Mouse (Mus musculus) limb, embryonic 10.5 days (tissue): ENCODE results near the gene Znrf2. TPM values are rescaled to one million over a fixed set of nuclear protein-coding genes. Genes with fewer than 3 reads are reported as not detected.

ENCODE experiments used
- DNase-seq: peaks from one replicate; pipeline ENCODE4 v3.0.0-alpha.2; 2017; ENCODE audit warnings: low spot score
- H3K27ac ChIP-seq: fragments of 300-500 bp; sonication (generic); 2 replicates; pipeline ENCODE4 v1.5.1; 2016; ENCODE audit warnings: mild to moderate bottlenecking
- H3K27me3 ChIP-seq: fragments of 300-500 bp; sonication (generic); 2 replicates; pipeline ENCODE4 v1.6.1; 2016; ENCODE audit warnings: low read depth, mild to moderate bottlenecking; ENCODE audit not compliant: poor library complexity, severe bottlenecking
- H3K36me3 ChIP-seq: fragments of 300-500 bp; sonication (generic); 2 replicates; pipeline ENCODE4 v1.6.1; 2016; ENCODE audit warnings: mild to moderate bottlenecking, moderate library complexity
- H3K4me1 ChIP-seq: fragments of 300-500 bp; sonication (generic); 2 replicates; pipeline ENCODE4 v1.6.1; 2016
- H3K4me3 ChIP-seq: fragments of 300-500 bp; sonication (generic); 2 replicates; pipeline ENCODE4 v1.5.1; 2016; ENCODE audit warnings: mild to moderate bottlenecking, moderate library complexity
- H3K9me3 ChIP-seq: fragments of 300-500 bp; sonication (generic); replicated peaks from 2 replicates; pipeline ENCODE4 v1.6.1; 2016; ENCODE audit warnings: mild to moderate bottlenecking
- WGBS: fragments of 180-500 bp; shearing (Covaris S2); methylation state at CpG from one replicate; pipeline ENCODE4 v1.1.7; 2016; 5-methylcytosine and 5-hydroxymethylcytosine counted together
- polyA plus RNA-seq: library from polyadenylated mRNA; unstranded; fragments of >200 nt; fragmentation: Nextera tagmentation; extraction: Ambion mirVana; gene quantifications from 2 replicates; pipeline ENCODE4 v1.2.1, GENCODE M21; 2016

Gene Znrf2
- polyA plus RNA-seq, 1 experiment from 2014 or later = 2.0 TPM

DNA sequence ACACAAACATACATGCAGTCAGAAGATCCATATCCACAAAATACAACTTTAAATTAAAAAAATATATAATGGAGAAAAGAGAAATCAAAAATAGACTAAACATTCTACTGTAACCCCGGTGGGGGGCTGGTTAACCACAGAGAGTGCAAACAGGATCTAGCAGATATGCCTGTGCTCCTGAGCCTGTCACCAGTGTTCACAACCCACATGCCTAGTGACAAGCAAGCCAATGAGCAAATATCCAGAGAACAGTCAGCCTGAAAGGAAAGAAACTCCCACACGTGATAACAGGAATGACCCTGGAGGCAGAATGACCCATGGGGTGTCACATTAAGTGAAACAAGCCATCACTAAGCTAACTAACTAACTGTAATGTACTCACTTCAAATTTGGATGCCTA lies 119.8 kb downstream of the Znrf2 start:
- peaks cover 12% of the 10 kb centered on the region for H3K4me1 ChIP-seq
- no peaks in the 10 kb centered on the region for H3K36me3 ChIP-seq
- no peaks in the 10 kb centered on the region for H3K27me3 ChIP-seq
- H3K4me3 ChIP-seq = no peak overlapping the region
- no peaks in the 10 kb centered on the region for H3K9me3 ChIP-seq
- DNase-seq = no peak
- no peak overlapping the region for H3K27ac ChIP-seq
- 76% methylated on average over 2 of the region's 2 CpGs for WGBS

DNA sequence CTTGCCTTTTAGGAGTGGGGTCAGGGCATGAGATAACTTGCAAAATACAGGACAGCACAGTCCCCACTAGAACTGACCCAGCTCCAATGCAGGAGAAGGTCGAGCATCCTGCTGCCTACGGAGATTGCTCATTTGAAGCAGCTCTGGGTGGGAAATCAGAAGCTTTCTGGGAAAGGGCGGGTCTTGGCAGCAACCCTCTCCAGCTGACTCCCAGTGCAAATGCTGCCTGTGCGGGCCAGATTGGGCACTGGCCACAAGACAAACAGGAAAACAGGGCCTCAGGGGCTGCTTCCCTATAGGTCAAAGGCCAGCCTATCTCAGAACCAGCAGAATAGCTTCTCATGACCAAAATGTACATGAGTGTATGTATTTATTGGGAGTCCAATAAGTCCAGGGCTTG lies 122.9 kb downstream of the Znrf2 start:
- Histone ChIP-seq H3K4me1 (peaks cover 28% of the 10 kb centered on the region), H3K36me3 (no peaks in the 10 kb centered on the region), H3K4me3 (no peak overlapping the region), H3K9me3 (no peaks in the 10 kb centered on the region), H3K27me3 (peaks cover 30% of the 10 kb centered on the region), H3K27ac (no peak overlapping the region)
- 72% methylated on average over 4 of the region's 4 CpGs for WGBS
- no peak for DNase-seq

GRCm38 (mm10) chr6:54940126-54940525 lies 123.4 kb downstream of the Znrf2 start:
- Histone ChIP-seq H3K27ac (no peak overlapping the region), H3K27me3 (peaks cover 35% of the 10 kb centered on the region), H3K4me3 (no peak overlapping the region), H3K36me3 (no peaks in the 10 kb centered on the region), H3K4me1 (peaks cover 29% of the 10 kb centered on the region), H3K9me3 (no peaks in the 10 kb centered on the region)
- no peak for DNase-seq
- 80% methylated on average over 7 of the region's 7 CpGs for WGBS

GRCm38 (mm10) chr6:54941149-54941548 lies 124.4 kb downstream of the Znrf2 start:
- WGBS = 88% methylated on average over 6 of the region's 6 CpGs

More at GRCm38 (mm10) chr6:54941149-54941548, 124.4 kb downstream of the Znrf2 start:
- peaks cover 39% of the 10 kb centered on the region for H3K27me3 ChIP-seq
- no peak overlapping the region for H3K4me3 ChIP-seq
- H3K9me3 ChIP-seq = no peaks in the 10 kb centered on the region
- peaks cover 29% of the 10 kb centered on the region for H3K4me1 ChIP-seq
- DNase-seq = no peak
- no peaks in the 10 kb centered on the region for H3K36me3 ChIP-seq
- no peak overlapping the region for H3K27ac ChIP-seq

Other genes with a start within 250 kb of the Znrf2 start
- 17.1 and 21.8 TPM in 2 replicates for gene Plekha8, start 221.8 kb upstream of the Znrf2 start, polyA plus RNA-seq
- gene Fkbp14, start 219.6 kb upstream of the Znrf2 start, polyA plus RNA-seq = 8.7 and 14.2 TPM in 2 replicates
- gene Mturn, start 135.3 kb upstream of the Znrf2 start, polyA plus RNA-seq = 2.5 and 5.2 TPM in 2 replicates
- 1.4 and 1.7 TPM in 2 replicates for gene Nod1, start 155.7 kb downstream of the Znrf2 start, polyA plus RNA-seq
- gene Ggct, start 176.0 kb downstream of the Znrf2 start, polyA plus RNA-seq = 8.5 and 11.9 TPM in 2 replicates
- 186 and 208 TPM in 2 replicates for gene Gars, start 221.1 kb downstream of the Znrf2 start, polyA plus RNA-seq